Mouse (Mus musculus): ENCODE results near the gene Pigt. TPM values are rescaled to one million over a fixed set of nuclear protein-coding genes. Genes with fewer than 3 reads are reported as not detected.
A peak's percentile ranks its signal among the peaks of the same experiment; 100 is the strongest.

Pigt gene
- polyA plus RNA-seq (2015; fragmentation: Nextera tagmentation; extraction: Ambion mirVana): 23.6 and 25.9 TPM in 2 replicates

DNA sequence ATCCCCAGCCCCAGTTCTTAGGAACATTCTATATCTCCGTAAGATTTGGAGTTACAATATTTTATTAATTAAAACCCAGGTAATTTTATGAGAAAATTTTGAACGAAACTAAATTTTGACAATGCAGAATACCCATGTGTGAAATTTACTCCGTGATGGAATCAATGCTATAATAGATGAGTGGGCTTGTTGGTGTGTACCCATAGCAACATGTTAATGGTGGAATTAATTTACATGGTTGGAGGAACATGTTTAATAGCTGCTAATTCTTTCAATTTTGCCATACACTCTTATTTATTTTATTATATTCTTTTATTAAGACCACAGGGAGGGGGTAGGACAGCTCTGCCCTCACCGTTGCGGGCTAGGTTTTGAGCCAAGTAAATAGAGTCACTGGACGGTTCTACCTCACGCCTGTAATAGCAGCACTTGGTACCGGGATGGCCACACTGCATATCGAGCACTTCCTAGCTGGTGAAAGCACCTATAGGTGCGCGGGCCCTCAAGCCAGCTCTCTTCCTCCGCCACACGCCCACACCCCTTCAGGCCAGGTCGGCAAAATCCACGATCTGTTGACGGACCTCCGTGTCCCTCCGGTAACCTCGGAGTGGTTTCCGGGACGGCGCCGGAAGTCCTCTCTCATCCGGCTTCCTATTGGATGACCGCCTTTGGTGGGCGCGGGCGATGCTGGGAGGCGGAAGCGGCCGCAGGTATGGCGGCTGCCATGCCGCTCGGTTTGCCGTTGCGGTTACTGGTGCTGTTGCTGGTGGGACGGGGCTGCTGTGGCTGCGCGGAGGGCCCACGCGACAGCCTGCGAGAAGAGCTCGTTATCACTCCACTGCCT, at the start of gene Pigt:
TSS of gene Pigt (plus strand) at position 674 of the 844 bp plus-strand sequence.
- peak within 1 kb of the TSS; percentile 70 for H3K9ac ChIP-seq
- H3K4me1 ChIP-seq (replicated peaks): peaks cover 23% of the 10 kb centered on the region
- no peaks in the 10 kb centered on the region for H3K27me3 ChIP-seq
- peak within 1 kb of the TSS; percentile 91 for H3K4me2 ChIP-seq
- ATAC-seq (ENCODE audit: insufficient read depth): peak; percentile 90
- no peaks in the 10 kb centered on the region for H3K9me3 ChIP-seq (replicated peaks)
- H3K27ac ChIP-seq (replicated peaks): peak within 1 kb of the TSS; percentile 56; the same call in 1 of the 2 replicates
- peaks cover 22% of the 10 kb centered on the region for H3K36me3 ChIP-seq (replicated peaks)
- 3% methylated on average over 43 of the region's 43 CpGs for WGBS (ENCODE audit: insufficient replicate concordance)
- peak within 1 kb of the TSS; percentile 88 for H3K4me3 ChIP-seq (replicated peaks)

DNA sequence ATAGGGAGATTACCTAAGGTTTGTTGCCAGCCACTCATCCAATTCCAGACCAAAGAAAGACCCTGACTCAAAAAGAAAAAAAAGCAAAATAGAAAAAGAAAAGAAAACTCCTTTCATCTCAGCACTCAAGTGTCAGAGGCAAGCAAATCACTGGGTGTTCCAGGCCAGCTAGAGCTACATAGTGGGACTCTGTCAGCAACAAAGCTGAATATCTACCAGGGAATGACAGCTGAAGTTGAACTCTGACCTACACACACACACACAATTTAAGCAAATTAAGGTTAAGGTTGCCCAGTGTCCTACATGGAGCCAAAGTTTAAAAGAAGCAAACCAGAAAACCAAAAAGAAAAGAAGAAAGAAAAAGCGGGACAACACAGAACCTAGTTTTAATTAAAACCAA, 49.2 kb upstream of the Pigt start:
- Histone ChIP-seq H3K4me3 (replicated peaks) (no peak overlapping the region), H3K9ac (no peak overlapping the region), H3K4me2 (no peak overlapping the region), H3K27me3 (peaks cover 24% of the 10 kb centered on the region), H3K27ac (replicated peaks) (no peak overlapping the region), H3K4me1 (replicated peaks) (no peaks in the 10 kb centered on the region), H3K36me3 (replicated peaks) (no peaks in the 10 kb centered on the region), H3K9me3 (replicated peaks) (no peaks in the 10 kb centered on the region)
- no peak for ATAC-seq (ENCODE audit: insufficient read depth)
- 63% methylated on average over 1 of the region's 1 CpGs for WGBS (ENCODE audit: insufficient replicate concordance)

DNA sequence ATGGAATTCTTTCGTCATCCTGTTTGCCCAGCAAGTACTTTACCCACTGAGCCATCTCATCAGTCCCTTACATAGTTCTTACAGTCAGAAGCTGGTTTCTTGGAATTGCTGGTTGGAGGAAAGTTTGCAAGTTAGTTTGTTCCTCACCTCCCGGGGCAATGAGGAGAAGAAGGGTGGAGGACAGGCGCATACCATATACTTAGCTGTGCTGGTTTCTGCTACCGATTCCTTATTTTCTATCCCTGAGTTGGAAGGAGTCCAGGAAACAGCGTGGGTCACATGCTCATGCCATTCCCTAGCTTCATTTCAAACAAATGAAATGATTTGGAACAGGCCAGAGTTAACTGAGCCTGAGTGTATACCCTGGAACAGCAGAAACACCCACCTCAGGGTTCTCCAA, 48.4 kb upstream of the Pigt start:
- Histone ChIP-seq H3K4me2 (no peak overlapping the region), H3K27ac (replicated peaks) (no peak overlapping the region), H3K36me3 (replicated peaks) (no peaks in the 10 kb centered on the region), H3K4me3 (replicated peaks) (no peak overlapping the region), H3K4me1 (replicated peaks) (0 out of 2 replicates have a peak, but pooled peaks cover under 1% of the 10 kb centered on the region), H3K27me3 (peaks cover 16% of the 10 kb centered on the region), H3K9me3 (replicated peaks) (no peaks in the 10 kb centered on the region), H3K9ac (no peak overlapping the region)
- 63% methylated on average over 5 of the region's 5 CpGs for WGBS (ENCODE audit: insufficient replicate concordance)
- ATAC-seq (ENCODE audit: insufficient read depth): no peak

DNA sequence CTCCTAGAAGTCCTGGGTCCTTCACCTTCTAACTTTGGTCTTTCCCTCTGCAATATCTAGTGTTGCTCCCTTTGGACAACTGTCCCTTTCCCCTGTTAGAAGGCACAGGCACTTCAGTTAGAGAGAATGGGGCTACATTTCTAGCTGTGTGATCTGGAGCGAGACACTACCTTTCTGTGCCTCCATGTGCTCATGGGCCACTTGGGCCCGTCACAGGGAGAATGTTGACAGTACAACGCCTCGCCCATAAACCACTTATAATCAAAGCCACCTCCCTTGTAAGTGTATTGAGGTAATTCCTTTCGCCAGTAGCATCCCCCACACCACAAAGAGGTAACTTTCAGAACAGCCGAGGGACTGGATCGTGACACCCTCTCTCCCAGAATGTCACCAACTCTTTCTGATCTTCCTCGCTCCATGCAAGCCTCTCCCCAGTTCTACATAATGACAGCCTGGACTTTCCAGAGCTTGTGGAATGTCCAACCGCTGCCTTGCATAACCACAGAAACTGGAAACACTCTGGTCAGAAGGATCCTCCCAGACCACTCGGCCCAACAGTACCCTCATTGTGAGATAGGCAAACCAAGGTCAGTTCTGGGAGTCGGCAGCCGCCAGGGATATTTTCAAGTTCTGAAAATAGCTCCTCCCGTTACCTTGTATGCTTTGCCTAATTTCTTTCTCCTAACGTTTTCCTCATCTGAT, 47.8 kb upstream of the Pigt start:
- Histone ChIP-seq H3K36me3 (replicated peaks) (no peaks in the 10 kb centered on the region), H3K4me2 (no peak overlapping the region), H3K4me1 (replicated peaks) (0 out of 2 replicates have a peak, but pooled peaks cover 5% of the 10 kb centered on the region), H3K4me3 (replicated peaks) (no peak overlapping the region), H3K27me3 (peaks cover 10% of the 10 kb centered on the region), H3K9ac (no peak overlapping the region), H3K27ac (replicated peaks) (no peak overlapping the region), H3K9me3 (replicated peaks) (no peaks in the 10 kb centered on the region)
- WGBS (ENCODE audit: insufficient replicate concordance): 68% methylated on average over 14 of the region's 14 CpGs
- ATAC-seq (ENCODE audit: insufficient read depth): no peak

DNA sequence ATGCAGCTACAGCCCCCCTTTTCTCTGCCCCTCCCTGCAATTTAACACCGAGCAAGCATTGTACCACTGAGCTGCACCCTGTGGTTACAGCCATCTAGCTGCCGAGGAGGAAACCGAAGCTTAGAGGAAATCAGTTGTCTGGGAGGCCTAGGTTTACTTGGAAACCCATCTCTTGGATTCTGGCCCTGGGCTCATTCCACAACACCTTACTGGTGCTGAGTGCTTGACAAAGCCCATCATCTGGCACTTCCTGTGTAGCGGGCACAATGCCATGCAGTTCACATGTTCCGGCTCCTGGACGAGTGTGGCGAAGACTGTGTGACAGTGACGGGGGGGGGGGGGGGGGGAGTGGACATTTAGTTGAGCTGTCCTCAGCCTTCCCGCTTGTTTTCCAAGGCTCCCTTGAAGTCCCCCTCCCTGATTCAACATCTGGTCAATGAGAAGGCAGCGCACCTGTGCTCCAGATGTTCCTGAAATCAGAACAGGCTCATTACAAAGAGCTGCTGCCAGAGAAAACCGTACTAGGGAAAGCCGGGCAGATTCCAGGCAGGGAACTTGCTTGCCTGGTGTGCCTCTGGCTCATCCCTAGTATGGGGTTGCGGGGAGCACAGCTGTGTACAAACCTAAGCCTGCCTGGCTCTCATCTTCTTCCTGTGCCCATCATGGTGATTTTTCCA, 45.2 kb upstream of the Pigt start:
- peaks cover 4% of the 10 kb centered on the region; the same call in 1 of the 2 replicates for H3K27me3 ChIP-seq
- H3K9me3 ChIP-seq (replicated peaks): no peaks in the 10 kb centered on the region
- no peak overlapping the region for H3K4me3 ChIP-seq (replicated peaks)
- H3K4me1 ChIP-seq (replicated peaks): peaks cover 22% of the 10 kb centered on the region; the same call in 1 of the 2 replicates
- no peaks in the 10 kb centered on the region for H3K36me3 ChIP-seq (replicated peaks)
- no peak overlapping the region for H3K4me2 ChIP-seq
- H3K9ac ChIP-seq: no peak overlapping the region
- 50% methylated on average over 13 of the region's 13 CpGs for WGBS (ENCODE audit: insufficient replicate concordance)
- H3K27ac ChIP-seq (replicated peaks): no peak overlapping the region
- ATAC-seq (ENCODE audit: insufficient read depth): no peak

DNA sequence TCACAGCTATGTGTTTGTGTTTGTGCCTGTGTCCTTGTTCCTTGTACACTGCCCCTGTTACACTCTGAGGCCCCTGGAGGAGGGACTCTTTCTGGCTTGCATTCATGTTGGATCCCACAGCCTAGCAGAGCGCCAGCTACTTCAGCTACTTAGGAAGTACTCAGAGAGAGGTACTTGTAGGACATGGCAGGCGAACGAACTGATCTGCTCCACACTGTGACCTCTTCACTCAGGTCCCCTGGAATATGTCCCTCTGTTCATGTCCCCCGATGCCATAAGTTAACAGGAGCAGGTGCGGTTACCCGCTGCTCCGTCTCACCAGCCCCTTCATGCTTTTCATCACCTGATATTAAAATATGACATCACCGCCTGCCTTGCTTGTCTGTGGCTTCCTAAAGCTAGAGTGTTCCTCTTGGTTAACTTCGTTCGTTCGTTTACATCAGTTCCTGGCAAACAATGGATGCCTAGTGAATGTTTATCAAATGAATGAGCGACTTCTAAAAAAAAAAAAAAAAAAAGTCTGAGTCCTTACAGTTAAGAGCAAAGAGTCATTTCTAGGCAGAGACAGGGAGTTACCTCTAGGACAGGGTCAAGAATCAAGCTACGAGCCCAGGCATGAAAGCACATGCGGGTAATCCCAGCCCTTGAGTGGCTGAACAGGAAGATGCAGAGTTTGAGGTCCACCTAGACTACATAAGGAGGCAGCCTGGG, 44.1 kb upstream of the Pigt start:
- H3K4me3 ChIP-seq (replicated peaks): no peak overlapping the region
- no peaks in the 10 kb centered on the region for H3K36me3 ChIP-seq (replicated peaks)
- no peak for ATAC-seq (ENCODE audit: insufficient read depth)
- H3K27me3 ChIP-seq: peaks cover 4% of the 10 kb centered on the region; the same call in 1 of the 2 replicates
- WGBS (ENCODE audit: insufficient replicate concordance): 58% methylated on average over 14 of the region's 14 CpGs
- no peaks in the 10 kb centered on the region for H3K9me3 ChIP-seq (replicated peaks)
- H3K4me1 ChIP-seq (replicated peaks): peaks cover 22% of the 10 kb centered on the region; the same call in 1 of the 2 replicates
- no peak overlapping the region for H3K4me2 ChIP-seq
- no peak overlapping the region for H3K27ac ChIP-seq (replicated peaks)
- H3K9ac ChIP-seq: no peak overlapping the region

DNA sequence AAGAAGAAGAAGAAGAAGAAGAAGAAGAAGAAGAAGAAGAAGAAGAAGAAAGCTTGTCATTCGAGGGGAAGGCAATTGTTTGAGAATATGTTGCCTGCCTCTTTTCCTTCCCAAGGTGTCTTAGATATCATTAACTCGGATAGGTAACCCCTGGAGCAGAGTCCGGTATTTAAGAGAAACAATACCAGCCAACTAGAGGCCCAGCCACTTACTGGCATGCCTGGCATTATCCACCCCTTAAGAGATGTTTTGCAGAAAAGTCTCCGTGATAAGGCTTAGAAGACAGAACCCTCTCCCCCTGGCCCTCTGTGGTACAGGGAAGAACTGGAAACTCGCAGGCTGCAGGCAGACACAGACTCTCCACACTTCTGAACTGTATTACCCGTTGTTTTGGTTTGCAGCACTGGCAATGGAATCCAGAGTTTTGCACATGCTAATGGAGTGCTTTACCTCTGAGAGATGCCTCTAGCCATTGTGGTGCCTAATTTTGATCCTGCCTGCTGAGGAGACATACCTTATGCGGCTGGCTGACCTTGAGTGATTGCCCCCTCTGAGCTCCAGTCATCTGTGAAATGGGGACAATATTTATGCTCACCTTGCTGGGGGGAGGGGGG, 43.3 kb upstream of the Pigt start:
- Histone ChIP-seq H3K27me3 (peaks cover 4% of the 10 kb centered on the region; the same call in 1 of the 2 replicates), H3K9me3 (replicated peaks) (no peaks in the 10 kb centered on the region), H3K4me3 (replicated peaks) (no peak overlapping the region), H3K36me3 (replicated peaks) (no peaks in the 10 kb centered on the region), H3K9ac (no peak overlapping the region), H3K4me1 (replicated peaks) (peaks cover 22% of the 10 kb centered on the region; the same call in 1 of the 2 replicates), H3K4me2 (no peak overlapping the region), H3K27ac (replicated peaks) (peak overlapping the region; percentile 49; the same call in 1 of the 2 replicates)
- ATAC-seq (ENCODE audit: insufficient read depth): no peak
- 50% methylated on average over 7 of the region's 7 CpGs for WGBS (ENCODE audit: insufficient replicate concordance)

DNA sequence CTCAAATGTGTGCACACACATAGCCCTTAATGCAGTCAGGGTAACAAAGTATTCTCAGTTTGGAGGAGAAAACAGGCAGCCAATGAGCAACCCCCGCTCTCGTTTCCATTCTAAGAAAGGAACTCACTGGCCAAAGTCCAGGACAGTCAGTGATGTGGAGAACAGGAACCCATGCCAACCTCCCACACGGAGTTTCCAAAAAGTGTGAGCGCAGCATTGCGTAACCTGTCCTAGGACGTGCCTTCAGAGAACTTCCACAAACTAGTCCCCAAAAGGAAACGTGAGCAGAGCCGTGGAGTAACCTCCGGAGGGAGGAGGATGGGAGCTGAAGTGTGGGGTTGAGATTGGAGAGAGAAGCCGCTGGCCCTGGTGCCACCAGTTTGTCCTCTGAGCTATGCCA, 42.5 kb upstream of the Pigt start:
- 39% methylated on average over 10 of the region's 10 CpGs for WGBS (ENCODE audit: insufficient replicate concordance)
- Histone ChIP-seq H3K9ac (no peak overlapping the region), H3K27me3 (peaks cover 4% of the 10 kb centered on the region; the same call in 1 of the 2 replicates), H3K9me3 (replicated peaks) (no peaks in the 10 kb centered on the region), H3K4me1 (replicated peaks) (peaks cover 22% of the 10 kb centered on the region; the same call in 1 of the 2 replicates), H3K27ac (replicated peaks) (peak overlapping the region; percentile 49), H3K4me3 (replicated peaks) (no peak overlapping the region), H3K4me2 (no peak overlapping the region), H3K36me3 (replicated peaks) (no peaks in the 10 kb centered on the region)
- no peak; the same call in 1 of the 2 replicates for ATAC-seq (ENCODE audit: insufficient read depth)

DNA sequence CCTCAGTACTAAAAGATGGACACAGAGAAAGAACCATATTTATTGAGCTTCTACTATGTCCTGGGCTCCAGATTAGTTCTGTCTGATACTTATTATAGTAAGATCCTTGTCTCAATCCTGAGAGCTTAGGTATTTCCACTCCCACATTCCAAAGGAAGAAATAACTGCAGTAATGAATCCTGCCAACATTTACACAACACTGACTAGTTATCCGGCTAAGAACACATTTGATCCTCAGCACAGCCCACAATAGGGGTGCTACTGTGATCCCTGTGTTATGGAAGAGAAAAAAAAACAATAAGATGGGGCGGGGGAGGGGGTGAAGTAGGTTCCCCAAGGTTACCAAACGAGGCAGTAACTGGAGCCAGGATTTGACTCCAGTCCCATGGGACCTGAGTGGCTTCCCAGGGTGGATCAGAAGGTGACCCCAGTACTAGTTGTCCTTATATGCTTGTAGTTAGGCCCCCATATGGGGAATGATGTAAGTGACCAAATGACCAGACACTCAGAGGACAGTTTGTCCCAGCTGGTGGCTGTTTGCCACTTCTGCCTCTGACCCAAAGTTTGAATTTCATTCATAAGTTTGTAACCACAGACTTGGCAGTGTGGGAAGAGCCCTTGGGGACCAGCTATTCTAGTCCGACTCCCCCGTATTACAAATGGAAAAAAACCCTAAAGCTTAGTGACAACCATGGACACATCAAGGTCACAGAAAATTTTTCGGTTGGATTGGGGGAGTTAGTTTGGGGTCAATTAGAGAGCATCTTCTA, 41.7 kb upstream of the Pigt start:
- H3K4me2 ChIP-seq: no peak overlapping the region
- no peak overlapping the region for H3K9ac ChIP-seq
- 46% methylated on average over 6 of the region's 6 CpGs for WGBS (ENCODE audit: insufficient replicate concordance)
- H3K27me3 ChIP-seq: peaks cover 4% of the 10 kb centered on the region; the same call in 1 of the 2 replicates
- no peak overlapping the region for H3K4me3 ChIP-seq (replicated peaks)
- peak overlapping the region; percentile 35 for H3K27ac ChIP-seq (replicated peaks)
- no peaks in the 10 kb centered on the region for H3K36me3 ChIP-seq (replicated peaks)
- H3K9me3 ChIP-seq (replicated peaks): no peaks in the 10 kb centered on the region
- peaks cover 22% of the 10 kb centered on the region; the same call in 1 of the 2 replicates for H3K4me1 ChIP-seq (replicated peaks)
- ATAC-seq (ENCODE audit: insufficient read depth): no peak

Measured in liver, embryonic 15.5 days (tissue).